In genomic region chr4:150476258-150476657, GRCm38 (mm10) we compare ENCODE assay signal across 19 mouse cellular contexts.
DNase-seq lines count a peak whose midpoint lies in the region; ATAC-seq and TF ChIP-seq lines count a peak whose summit lies in the region.
"Had no signal": no experiment of that assay in that cellular context is flagged by ENCODE, and none has a peak within 500 bp of the region (broad histone marks: within the 10 kb centered on the region; RNA-seq: fewer than 3 reads in every experiment).

No protein-coding gene starts in this region.

- peak overlapping the region; percentile 59 for H3K27ac ChIP-seq in heart, embryonic 12.5 days (ENCODE audit: poor library complexity, severe bottlenecking)
- no peak overlapping the region for H3K27ac ChIP-seq in intestine, postnatal 0 days (ENCODE audit: low read depth, low read length)
- no peak overlapping the region for H3K27ac ChIP-seq in intestine, embryonic 16.5 days (ENCODE audit: low read length)
- H3K27ac ChIP-seq in lung, postnatal 0 days (ENCODE audit: low read length): no peak overlapping the region
- no peak overlapping the region for H3K27ac ChIP-seq in stomach, postnatal 0 days (replicated peaks)
- H3K27ac ChIP-seq: forebrain, embryonic 15.5 days; hindbrain, embryonic 15.5 days; limb, embryonic 12.5 days; neural tube, embryonic 15.5 days had no signal

- TF ChIP-seq EP300 in lung, postnatal 0 days (IDR thresholded peaks at IDR 0.05): no peak
- no peak for TF ChIP-seq EP300 in stomach, postnatal 0 days (optimal IDR thresholded peaks at IDR 0.05)

- H3K9ac ChIP-seq in heart, embryonic 12.5 days: 0 out of 2 replicates have a peak overlapping the region, but pooled peaks have one; percentile 4
- no peak overlapping the region for H3K9ac ChIP-seq in intestine, postnatal 0 days (ENCODE audit: low read depth, low read length)
- H3K9ac ChIP-seq in intestine, embryonic 16.5 days (ENCODE audit: low read depth, low read length): no peak overlapping the region
- no peak overlapping the region for H3K9ac ChIP-seq in lung, postnatal 0 days (replicated peaks; ENCODE audit: low read depth)
- H3K9ac ChIP-seq in stomach, postnatal 0 days (ENCODE audit: low read length): no peak overlapping the region
- H3K9ac ChIP-seq: forebrain, embryonic 15.5 days; hindbrain, embryonic 15.5 days; limb, embryonic 12.5 days; neural tube, embryonic 15.5 days had no signal

- H3K9me3 ChIP-seq in heart, embryonic 12.5 days (replicated peaks): no peaks in the 10 kb centered on the region
- no peaks in the 10 kb centered on the region for H3K9me3 ChIP-seq in intestine, postnatal 0 days (ENCODE audit: control insufficient read depth)
- no peaks in the 10 kb centered on the region for H3K9me3 ChIP-seq in intestine, embryonic 16.5 days (ENCODE audit: control insufficient read depth, low read length)
- no peaks in the 10 kb centered on the region for H3K9me3 ChIP-seq in lung, postnatal 0 days (ENCODE audit: low read length)
- H3K9me3 ChIP-seq in stomach, postnatal 0 days (ENCODE audit: control insufficient read depth, low read length): no peaks in the 10 kb centered on the region
- H3K9me3 ChIP-seq: forebrain, embryonic 15.5 days; hindbrain, embryonic 15.5 days; limb, embryonic 12.5 days; neural tube, embryonic 15.5 days had no signal

- H3K4me3 ChIP-seq in heart, embryonic 12.5 days: no peak overlapping the region
- no peak overlapping the region for H3K4me3 ChIP-seq in intestine, postnatal 0 days (ENCODE audit: low read depth, low read length)
- H3K4me3 ChIP-seq in intestine, embryonic 16.5 days (ENCODE audit: low read length): no peak overlapping the region
- no peak overlapping the region for H3K4me3 ChIP-seq in lung, postnatal 0 days (ENCODE audit: low read depth, low read length)
- H3K4me3 ChIP-seq in stomach, postnatal 0 days (ENCODE audit: low read depth, low read length): no peak overlapping the region
- H3K4me3 ChIP-seq: forebrain, embryonic 15.5 days; hindbrain, embryonic 15.5 days; limb, embryonic 12.5 days; neural tube, embryonic 15.5 days had no signal

- no peak overlapping the region for H3K4me2 ChIP-seq in heart, embryonic 12.5 days
- H3K4me2 ChIP-seq in intestine, postnatal 0 days (replicated peaks; ENCODE audit: low read depth): no peak overlapping the region
- no peak overlapping the region for H3K4me2 ChIP-seq in intestine, embryonic 16.5 days (ENCODE audit: low read depth, low read length)
- no peak overlapping the region for H3K4me2 ChIP-seq in lung, postnatal 0 days (replicated peaks; ENCODE audit: low read depth, low read length)
- H3K4me2 ChIP-seq in stomach, postnatal 0 days (replicated peaks; ENCODE audit: low read depth): no peak overlapping the region
- H3K4me2 ChIP-seq: forebrain, embryonic 15.5 days; hindbrain, embryonic 15.5 days; limb, embryonic 12.5 days; midbrain, embryonic 11.5 days; neural tube, embryonic 15.5 days had no signal

- no peak for ATAC-seq in heart, embryonic 12.5 days (ENCODE audit: insufficient number of reproducible peaks, low FRiP score)
- no peak for ATAC-seq in intestine, postnatal 0 days
- ATAC-seq in intestine, embryonic 16.5 days: no peak
- ATAC-seq in lung, postnatal 0 days: no peak
- ATAC-seq in stomach, postnatal 0 days (ENCODE audit: low FRiP score, low TSS enrichment): no peak
- no peak for ATAC-seq in erythroblast, adult 5-6 weeks (replicated peaks; ENCODE audit: low FRiP score, poor library complexity, severe bottlenecking)
- ATAC-seq: forebrain, embryonic 15.5 days had no signal

- intact Hi-C loops in heart, postnatal 14 days (cut with DNase I): no loop called here

- peaks cover 25% of the 10 kb centered on the region for H3K36me3 ChIP-seq in heart, embryonic 12.5 days
- H3K36me3 ChIP-seq in intestine, postnatal 0 days (ENCODE audit: control insufficient read depth, insufficient read depth): peaks cover 18% of the 10 kb centered on the region; the same call in 1 of the 2 replicates
- peaks cover 6% of the 10 kb centered on the region; the same call in 1 of the 2 replicates for H3K36me3 ChIP-seq in intestine, embryonic 16.5 days (ENCODE audit: control insufficient read depth, insufficient read depth, low read length)
- H3K36me3 ChIP-seq in lung, postnatal 0 days (ENCODE audit: insufficient read depth, low read length): no peaks in the 10 kb centered on the region
- H3K36me3 ChIP-seq in stomach, postnatal 0 days (ENCODE audit: control insufficient read depth, insufficient read depth, low read length): peaks cover 2% of the 10 kb centered on the region; the same call in 1 of the 2 replicates

- H3K27me3 ChIP-seq in heart, embryonic 12.5 days (replicated peaks): no peaks in the 10 kb centered on the region
- H3K27me3 ChIP-seq in intestine, postnatal 0 days (replicated peaks; ENCODE audit: control insufficient read depth, insufficient read depth, low read length): no peaks in the 10 kb centered on the region
- H3K27me3 ChIP-seq in intestine, embryonic 16.5 days (replicated peaks; ENCODE audit: control insufficient read depth, insufficient read depth, low read length): no peaks in the 10 kb centered on the region
- H3K27me3 ChIP-seq in lung, postnatal 0 days (replicated peaks; ENCODE audit: insufficient read depth, low read length): no peaks in the 10 kb centered on the region
- no peaks in the 10 kb centered on the region for H3K27me3 ChIP-seq in stomach, postnatal 0 days (ENCODE audit: control insufficient read depth, insufficient read depth, low read length)
- H3K27me3 ChIP-seq: forebrain, embryonic 15.5 days; hindbrain, embryonic 15.5 days; limb, embryonic 12.5 days; neural tube, embryonic 15.5 days had no signal

- peak; percentile 59 for TF ChIP-seq CTCF in intestine, postnatal 0 days (IDR thresholded peaks at IDR 0.05; ENCODE audit: low read depth)
- peak; percentile 42 for TF ChIP-seq CTCF in lung, postnatal 0 days (IDR thresholded peaks at IDR 0.05)
- peak; percentile 60 for TF ChIP-seq CTCF in stomach, postnatal 0 days (IDR thresholded peaks at IDR 0.05; ENCODE audit: low read depth)

- peaks cover 51% of the 10 kb centered on the region for H3K4me1 ChIP-seq in heart, embryonic 12.5 days (replicated peaks)
- H3K4me1 ChIP-seq in intestine, postnatal 0 days (replicated peaks; ENCODE audit: control insufficient read depth, insufficient read depth, low read length): no peaks in the 10 kb centered on the region
- no peaks in the 10 kb centered on the region for H3K4me1 ChIP-seq in intestine, embryonic 16.5 days (ENCODE audit: control insufficient read depth, insufficient read depth, low read length)
- no peaks in the 10 kb centered on the region; the same call in 1 of the 2 replicates for H3K4me1 ChIP-seq in lung, postnatal 0 days (ENCODE audit: insufficient read depth, low read depth, low read length)
- H3K4me1 ChIP-seq in stomach, postnatal 0 days (replicated peaks; ENCODE audit: control insufficient read depth, insufficient read depth): no peaks in the 10 kb centered on the region
- H3K4me1 ChIP-seq: limb, embryonic 12.5 days had no signal

- 38% methylated on average over 5 of the region's 5 CpGs for WGBS in heart, embryonic 12.5 days
- WGBS in intestine, postnatal 0 days: 49% methylated on average over 5 of the region's 5 CpGs
- WGBS in intestine, embryonic 16.5 days: 42% methylated on average over 5 of the region's 5 CpGs
- 42% methylated on average over 5 of the region's 5 CpGs for WGBS in lung, postnatal 0 days
- WGBS in stomach, postnatal 0 days: 40% methylated on average over 5 of the region's 5 CpGs

- no peak for DNase-seq in heart, postnatal 14 days
- no peak for DNase-seq in lung, postnatal 0 days (ENCODE audit: low spot score)
- DNase-seq in lung, postnatal 36 days: no peak
- no peak for DNase-seq in stomach, postnatal 0 days (ENCODE audit: low spot score)
- DNase-seq: adrenal gland, postnatal 10 days; cerebellum, adult 9-10 months; embryo, embryonic 11 days; lung, adult 18-20 months; right cerebral cortex, postnatal 4 days; thymus, adult 2 months had no signal
